Mouse (Mus musculus) frontal cortex, adult 2 months (tissue): Measurements from ENCODE around the gene Pla2g2e. TPM values are rescaled to one million over a fixed set of nuclear protein-coding genes. Genes with fewer than 3 reads are reported as not detected.
"Not testable (repeated sequence)": the region's sequence is repeated elsewhere in the genome, so short reads cannot be mapped to it uniquely, and the experiment has no call there.

Source experiments
- DNase-seq, 2 experiments: peaks; one replicate each; pipeline ENCODE4 v3.0.0; 2022; ENCODE audit warnings: low spot score in 1 of 2; ENCODE audit errors: extremely low spot score in 1 of 2
- polyA plus RNA-seq: library from polyadenylated mRNA; depleted of rRNA; stranded (reverse); fragments of >200 nt; gene quantifications from 2 replicates; pipeline ENCODE4 v1.2.3, GENCODE M21; 2012; rRNA removed

Pla2g2e gene
- polyA plus RNA-seq, 1 experiment, result not detected

DNA sequence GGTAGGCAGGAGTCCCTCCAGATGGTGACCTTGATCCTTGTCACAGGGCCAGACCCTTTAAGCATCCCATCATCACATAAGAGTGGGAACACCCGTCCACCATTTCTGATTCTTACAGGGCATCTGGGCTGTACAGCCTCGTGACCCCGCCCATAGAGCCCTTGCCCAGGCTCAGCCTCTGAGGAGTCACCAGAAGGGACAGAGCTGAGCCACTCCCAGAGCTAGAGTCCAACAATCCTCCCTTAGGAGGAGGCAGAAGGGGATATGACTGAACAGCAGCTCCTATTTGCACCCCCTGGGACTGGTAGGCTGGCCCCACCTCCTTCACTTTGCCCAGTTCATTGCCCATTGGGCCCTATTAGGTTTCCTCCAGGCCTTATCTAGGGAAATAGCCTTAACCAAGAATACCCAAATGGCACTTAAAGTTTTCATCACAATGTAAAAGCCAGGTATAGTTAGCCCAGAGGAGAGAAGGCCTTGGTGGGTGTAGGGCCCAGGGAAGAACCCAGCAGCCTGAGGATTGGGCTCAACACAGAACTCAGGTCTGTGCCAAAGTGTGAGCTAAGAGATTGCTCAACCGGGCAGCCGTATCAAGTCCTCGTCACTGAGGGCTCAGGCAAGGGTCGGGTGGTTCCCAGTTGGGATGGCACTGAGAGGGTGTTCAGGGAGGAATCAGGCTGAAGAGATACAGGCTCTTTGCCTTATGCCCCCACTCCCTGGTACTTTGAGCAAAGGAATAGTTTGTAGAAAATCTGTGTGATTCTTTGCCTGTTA, 3.3 kb downstream of the Pla2g2e start:
- DNase-seq, result no peak

DNA sequence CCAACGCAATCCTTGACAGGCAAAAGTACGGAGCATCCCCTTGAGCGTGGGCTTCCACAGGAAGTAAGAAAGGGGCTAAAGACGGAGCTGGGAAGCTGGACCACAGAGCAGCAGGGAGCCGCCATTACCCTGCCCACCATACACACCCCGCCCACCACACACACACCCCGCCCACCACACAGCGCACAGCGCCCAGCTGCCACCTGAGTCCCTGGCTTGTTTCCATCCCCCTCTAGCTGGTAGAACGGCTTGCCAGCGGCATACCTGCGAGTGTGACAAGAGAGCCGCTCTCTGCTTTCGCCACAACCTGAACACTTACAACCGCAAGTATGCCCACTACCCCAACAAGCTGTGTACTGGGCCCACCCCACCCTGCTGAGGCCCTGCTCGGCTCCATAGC, 4.4 kb downstream of the Pla2g2e start:
- DNase-seq, result peak in 1 of 2 experiments; percentile 61

DNA sequence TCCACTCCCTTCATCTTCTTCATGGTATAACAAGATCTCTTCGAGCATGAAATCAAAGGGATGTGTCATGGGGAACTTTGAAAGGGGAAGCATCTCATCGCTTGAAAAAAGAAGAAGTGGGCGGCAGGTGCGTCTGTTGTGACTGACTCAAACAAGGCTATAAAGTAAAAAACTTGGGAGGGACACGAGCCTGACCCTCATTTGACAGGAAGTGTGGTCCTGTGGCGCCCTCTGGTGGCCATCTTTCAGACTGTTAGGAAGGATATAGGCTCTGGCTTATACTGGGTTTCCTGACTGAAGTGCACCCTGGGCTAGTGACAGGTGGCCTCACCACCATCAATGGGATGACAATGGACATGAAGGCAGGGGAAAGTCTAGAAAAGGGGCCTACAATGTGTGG, 6.5 kb downstream of the Pla2g2e start:
- DNase-seq, result peak; percentile 73 to 97

DNA sequence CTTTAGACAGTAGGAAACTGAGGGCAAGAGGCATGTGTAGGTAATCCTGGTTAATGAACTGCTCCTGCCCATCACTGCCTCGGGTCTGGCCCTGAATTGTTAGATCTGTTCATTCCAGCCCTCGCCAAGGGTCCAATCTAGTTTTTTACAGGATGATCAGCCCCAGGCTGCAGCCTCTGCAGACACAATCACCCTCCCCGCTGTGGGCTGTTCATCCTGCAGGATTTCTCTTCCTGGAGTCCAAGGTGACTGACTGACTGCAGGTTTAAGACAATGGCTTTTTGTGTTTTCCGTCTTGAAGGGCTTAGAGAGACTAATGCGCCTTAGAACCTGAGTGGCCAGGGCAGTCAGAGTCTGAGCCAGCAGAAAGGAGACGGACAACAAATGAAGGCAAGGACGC, 11.4 kb downstream of the Pla2g2e start:
- DNase-seq, result no peak

DNA sequence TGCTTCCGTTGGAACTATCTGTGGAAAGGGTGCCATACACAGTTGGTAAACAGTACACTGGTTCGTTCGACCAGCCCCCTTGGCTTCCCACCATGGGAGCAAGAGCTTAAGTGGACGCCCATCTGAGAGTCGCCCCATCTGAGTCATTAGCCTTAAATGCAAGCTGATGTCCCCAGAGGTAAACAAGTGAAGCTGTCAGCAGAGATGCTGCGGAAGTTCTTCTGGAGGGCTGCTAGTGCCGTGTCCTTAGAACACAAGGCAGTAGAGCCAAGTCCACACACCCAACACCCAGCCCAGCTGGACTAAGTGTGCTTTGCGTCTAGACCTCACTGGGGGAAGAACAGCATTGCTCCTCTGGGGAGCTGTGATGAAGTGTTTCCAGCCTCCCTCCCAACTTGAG, 11.9 kb downstream of the Pla2g2e start:
- no peak for DNase-seq

DNA sequence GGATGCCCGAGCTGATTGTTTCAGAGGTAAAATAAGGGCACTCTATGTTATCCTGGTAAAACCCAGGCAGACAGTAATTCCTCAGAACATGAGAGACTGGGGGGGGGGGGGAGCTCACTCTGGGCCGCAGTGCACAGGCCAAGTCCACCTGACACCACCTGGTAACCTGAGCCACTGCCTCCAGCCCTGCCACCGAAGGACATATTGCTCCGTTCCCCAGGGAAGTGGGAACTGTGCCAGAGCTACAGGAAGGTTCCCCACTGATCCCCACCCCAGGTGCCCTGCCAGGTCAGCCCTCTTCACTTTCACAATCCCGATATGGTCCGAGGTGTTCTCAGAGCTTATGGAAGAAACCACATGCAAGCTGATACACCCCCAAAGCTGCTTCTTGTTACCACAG, 14.9 kb downstream of the Pla2g2e start:
- DNase-seq, result no peak

DNA sequence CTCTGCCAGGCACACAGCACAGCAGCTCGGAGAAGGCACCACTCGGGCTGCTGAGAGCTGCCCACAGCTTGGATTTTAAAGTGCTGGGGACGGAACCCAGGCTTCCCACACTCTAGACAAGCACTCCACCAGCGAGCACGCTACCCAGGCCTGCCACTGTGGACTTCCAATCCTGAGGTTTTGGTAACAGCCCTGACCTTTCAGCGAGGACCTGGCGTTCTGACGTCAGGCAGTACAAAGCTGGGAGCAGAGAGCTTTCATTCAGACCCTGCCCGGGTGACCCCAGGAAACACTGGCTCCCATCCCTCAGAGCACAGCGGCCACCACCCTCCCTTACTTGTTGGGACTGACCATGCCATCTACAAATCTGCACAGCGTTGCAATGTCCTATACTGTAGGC, 16.0 kb downstream of the Pla2g2e start:
- DNase-seq, result not testable (repeated sequence)

DNA sequence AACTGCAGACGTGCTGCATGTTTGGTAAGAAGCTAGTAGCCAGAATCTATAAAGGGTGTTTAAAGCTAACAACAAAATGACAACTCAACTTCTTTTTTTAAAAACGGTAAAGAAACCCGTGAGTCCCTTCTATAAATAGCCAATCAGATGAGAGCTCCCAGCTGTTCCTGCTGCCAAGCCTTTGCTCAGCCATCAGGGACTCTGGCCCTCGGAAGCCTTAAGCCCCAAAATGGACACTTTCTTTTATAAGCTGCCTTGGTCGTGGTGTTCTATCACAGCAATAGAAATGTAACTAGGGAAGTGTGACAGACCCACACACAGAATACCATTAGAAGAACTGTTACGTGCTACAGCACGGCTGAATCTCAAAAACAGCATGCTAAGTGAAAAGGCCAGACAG, 21.6 kb downstream of the Pla2g2e start:
- peak in 1 of 2 experiments; percentile 46 for DNase-seq

DNA sequence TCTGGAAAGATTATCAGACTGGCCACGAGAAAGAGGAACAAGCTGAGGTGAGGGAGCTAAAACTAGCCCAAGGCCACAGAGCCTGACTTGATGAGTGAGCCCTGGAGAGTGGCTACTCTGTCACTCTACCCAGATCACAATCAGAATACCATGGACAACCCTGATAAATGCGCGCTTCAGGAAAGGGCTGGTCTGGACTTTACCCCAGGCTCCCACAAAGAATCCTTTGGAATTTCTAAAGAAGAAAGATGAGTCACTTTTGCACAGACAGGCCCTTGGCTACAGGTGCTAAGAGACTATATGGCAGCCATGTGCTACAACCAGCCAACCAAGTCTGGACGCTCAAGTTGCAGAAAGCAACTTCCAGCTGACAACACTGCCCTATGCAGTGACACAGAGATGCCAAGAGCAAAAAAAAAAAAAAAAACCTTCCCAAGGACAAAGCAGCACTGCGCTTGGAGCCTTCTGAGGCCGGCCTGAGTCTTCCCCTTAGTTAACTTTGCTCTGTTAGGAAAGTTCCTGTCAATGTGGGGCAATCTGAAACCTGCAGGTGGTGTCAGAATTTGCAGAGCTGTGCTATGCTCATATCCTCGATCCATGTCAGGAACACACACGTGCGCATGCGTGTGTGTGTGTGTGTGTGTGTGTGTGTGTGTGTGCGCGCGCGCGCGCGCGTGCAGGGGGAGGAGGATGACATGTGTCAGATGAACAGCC, 28.0 kb downstream of the Pla2g2e start:
- no peak for DNase-seq

DNA sequence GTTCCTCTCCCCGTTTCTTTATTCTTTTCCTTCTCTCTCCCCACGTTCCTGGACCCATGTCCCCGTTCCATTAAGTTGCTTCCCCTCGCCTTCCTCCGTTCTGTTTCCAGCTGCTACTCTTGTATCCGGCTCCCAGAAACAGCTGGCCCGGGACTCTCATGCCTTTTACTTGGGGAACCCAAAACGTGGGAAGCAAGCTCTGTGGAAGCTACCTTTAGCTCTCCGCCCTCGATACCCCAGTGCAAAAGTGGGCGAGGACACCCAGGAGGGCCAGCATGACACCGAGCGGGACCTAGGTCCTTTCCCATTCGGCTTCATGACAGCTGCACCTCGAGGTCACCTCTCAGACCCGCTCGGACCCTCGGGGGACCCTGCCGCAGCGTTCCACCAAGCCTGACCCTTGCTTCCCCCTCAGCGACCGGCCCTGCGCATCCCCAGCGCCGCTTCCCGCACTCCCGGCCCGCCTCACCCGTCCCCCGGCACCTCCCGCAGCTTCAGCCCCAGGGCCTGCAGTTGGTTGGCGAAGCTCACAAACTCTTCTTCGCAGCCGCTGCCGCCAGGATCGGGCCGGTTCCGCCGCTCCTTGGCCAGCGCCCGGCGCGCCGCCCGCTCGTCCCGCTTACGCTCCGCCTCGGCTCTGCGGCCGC, 35.5 kb downstream of the Pla2g2e start:
- DNase-seq, result no peak

DNA sequence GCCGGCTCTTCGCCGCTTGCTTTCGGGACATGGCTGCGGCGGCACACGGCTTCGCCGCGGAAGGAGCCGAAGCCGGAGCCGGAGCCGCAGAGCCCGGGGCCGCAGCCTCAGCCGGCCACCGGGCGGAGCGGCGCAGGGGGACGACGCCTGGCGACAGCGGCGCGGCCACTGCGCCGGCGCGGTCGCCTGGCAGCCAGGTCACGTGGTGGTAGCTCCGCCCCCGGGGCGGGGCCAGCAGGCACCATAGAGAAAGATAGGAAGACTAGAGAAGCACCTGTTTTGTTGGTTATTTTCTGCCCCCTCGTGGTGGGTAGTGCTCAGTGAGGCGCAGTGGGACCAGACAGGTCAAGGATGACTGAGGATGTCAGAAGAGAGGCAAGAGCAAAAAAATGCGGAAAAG, 36.1 kb downstream of the Pla2g2e start, which contains the start of gene Otud3:
Otud3 (minus strand) TSS at position 149 of the 400 bp plus-strand sequence.
- peak; percentile 89 to 96 for DNase-seq

DNA sequence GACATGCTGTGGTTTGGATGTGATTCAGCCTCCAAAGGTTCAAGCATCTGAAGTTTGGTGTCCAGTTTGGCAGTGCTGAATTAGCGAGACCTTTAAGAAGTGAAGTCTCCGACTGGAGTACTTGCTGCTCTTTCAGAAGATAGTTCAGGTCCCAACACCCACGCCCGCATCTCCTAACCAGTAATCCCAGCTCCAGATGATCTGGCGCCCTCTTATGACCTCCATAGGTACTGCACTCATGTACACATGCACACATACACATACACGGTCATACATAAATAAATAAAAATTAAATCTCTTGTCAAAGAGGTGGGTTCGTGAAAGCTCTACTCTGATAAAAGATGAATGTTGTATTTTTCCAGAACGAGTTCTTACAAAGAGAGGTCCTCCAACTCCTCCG, 39.5 kb downstream of the Pla2g2e start:
- DNase-seq, result no peak

DNA sequence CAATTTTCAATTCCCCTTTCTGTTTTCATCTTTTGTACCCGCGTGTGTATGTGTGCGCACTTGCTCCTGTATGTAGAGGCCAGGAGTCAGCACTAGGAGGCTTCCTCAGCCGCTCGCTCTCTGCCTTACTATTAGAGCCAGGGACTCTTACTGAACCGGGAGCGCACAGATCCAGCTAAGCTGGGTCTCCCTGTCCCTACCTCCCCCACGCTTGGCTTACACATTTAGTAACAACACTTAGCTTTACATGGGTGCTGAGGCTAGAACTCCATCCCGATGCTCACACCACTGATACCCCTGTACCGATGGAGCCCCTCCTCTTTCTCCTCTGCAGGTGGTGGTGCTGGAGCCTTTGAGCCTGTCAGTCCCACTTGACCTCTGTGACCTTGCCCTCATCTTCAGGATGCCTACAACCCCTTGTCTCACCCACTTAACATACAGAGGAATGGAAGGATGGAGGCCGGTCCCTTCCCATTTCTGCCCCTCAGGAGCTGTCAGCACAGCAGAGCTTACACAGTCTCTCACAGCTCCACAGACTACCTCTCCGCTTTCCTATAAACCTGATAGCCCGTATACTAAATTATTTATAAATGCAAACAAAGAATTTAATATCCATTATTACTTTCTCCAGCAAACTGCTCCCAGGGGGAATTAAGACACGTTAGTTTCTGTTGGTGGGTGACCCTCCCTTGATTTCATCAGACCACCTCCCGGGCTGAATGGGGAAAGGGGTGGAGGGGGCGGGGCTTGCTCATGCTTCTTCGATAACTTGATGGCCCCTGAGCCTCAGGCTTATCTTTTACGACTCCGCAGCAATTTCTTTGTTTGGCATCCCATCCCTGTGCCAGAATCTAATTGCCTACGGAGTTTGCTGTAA, 43.8 kb downstream of the Pla2g2e start:
- no peak for DNase-seq

DNA sequence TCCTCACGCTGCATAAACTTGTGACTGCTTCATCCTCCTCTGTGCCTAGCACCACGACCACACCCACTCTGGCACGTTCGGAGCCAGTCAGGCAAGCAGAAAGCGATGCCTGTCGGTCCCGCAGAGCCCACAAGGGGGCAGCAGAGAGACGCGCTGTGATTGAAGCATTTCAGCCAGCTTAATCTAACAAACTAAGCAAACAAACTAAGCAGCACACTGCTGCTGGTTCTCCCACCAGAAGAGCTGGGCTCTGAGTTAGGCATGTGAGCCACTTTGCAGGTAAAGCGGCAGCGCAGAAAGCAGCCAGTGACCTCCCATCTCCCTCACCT, 44.4 kb downstream of the Pla2g2e start:
- peak; percentile 91 to 100 for DNase-seq

DNA sequence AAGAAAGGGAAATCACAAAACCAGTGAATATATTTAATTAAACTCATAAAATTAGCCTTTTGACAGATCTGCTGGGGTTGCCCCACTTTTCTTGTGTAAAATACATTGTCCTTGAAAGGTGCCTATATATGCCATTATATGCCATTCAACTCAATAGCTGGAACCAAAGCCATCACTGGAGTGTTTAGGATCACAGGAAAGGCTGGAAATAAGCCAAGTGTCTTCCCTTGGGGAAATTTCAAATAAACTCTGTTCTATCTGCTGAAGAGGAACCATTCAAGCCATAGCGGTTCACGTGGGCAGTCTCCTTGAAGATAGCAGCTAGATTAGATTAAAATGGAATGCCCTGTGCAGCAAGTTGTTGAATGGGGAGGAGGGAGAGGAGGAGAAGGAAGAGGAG, 47.8 kb downstream of the Pla2g2e start:
- no peak for DNase-seq

Other genes starting within 250 kb of the Pla2g2e start
- gene Vwa5b1, start 242.1 kb upstream of the Pla2g2e start, polyA plus RNA-seq, result 2.4 TPM in 2 replicates
- gene Pla2g2c, start 153.2 kb upstream of the Pla2g2e start, polyA plus RNA-seq, result 0.16 and 0.29 TPM in 2 replicates
- gene Ubxn10, start 140.8 kb upstream of the Pla2g2e start, polyA plus RNA-seq, result 1.2 and 1.4 TPM in 2 replicates
- gene Pla2g2f, start 120.3 kb upstream of the Pla2g2e start, polyA plus RNA-seq, result 0.08 and 0.13 TPM in 2 replicates
- gene Pla2g2d, start 102.2 kb upstream of the Pla2g2e start, polyA plus RNA-seq, result 0.17 and 0.58 TPM in 2 replicates
- gene Pla2g5, start 14.5 kb upstream of the Pla2g2e start, polyA plus RNA-seq, result 6.4 and 9.2 TPM in 2 replicates
- not detected in 2 replicates for gene Gm13030, start 4.0 kb upstream of the Pla2g2e start, polyA plus RNA-seq
- 11.3 and 13.3 TPM in 2 replicates for gene Otud3, start 36.0 kb downstream of the Pla2g2e start, polyA plus RNA-seq
- gene Rnf186, start 89.2 kb downstream of the Pla2g2e start, polyA plus RNA-seq, result not detected in 2 replicates
- gene Tmco4, start 94.9 kb downstream of the Pla2g2e start, polyA plus RNA-seq, result 3.3 and 3.4 TPM in 2 replicates
- 6.2 and 6.6 TPM in 2 replicates for gene Htr6, start 197.6 kb downstream of the Pla2g2e start, polyA plus RNA-seq
- 78.9 and 79.7 TPM in 2 replicates for gene Nbl1, start 215.1 kb downstream of the Pla2g2e start, polyA plus RNA-seq